Mouse (Mus musculus) liver, postnatal 0 days (tissue): ENCODE measurements around the gene Sipa1l1. TPM values are rescaled to one million over a fixed set of nuclear protein-coding genes. Genes with fewer than 3 reads are reported as not detected.

Source experiments
- ATAC-seq: fragments of 200-750 bp; cut with Nextera tagmentation; 2 replicates; pipeline ENCODE4 v1.8.0; 2017; ENCODE audit warnings: mild to moderate bottlenecking, moderate library complexity
- DNase-seq: peaks from one replicate; pipeline ENCODE4 v3.0.0-alpha.2; 2016
- H3K27ac ChIP-seq: fragments of 300-500 bp; sonication (generic); 2 replicates; pipeline ENCODE4 v1.5.1; 2014; ENCODE audit warnings: antibody characterized with exemption, moderate library complexity, mild to moderate bottlenecking, low read depth
- H3K27me3 ChIP-seq: fragments of 300-500 bp; sonication (generic); 2 replicates; pipeline ENCODE4 v1.6.1; 2014; ENCODE audit warnings: low read length, control low read depth, mixed read lengths; ENCODE audit not compliant: insufficient read depth
- H3K36me3 ChIP-seq: fragments of 300-500 bp; sonication (generic); replicated peaks from 2 replicates; pipeline ENCODE4 v1.6.1; 2014; ENCODE audit warnings: mild to moderate bottlenecking, control low read depth, low read length, moderate library complexity, mixed read lengths; ENCODE audit not compliant: insufficient read depth
- H3K4me1 ChIP-seq: fragments of 300-500 bp; sonication (generic); 2 replicates; pipeline ENCODE4 v1.6.1; 2014; ENCODE audit warnings: antibody characterized with exemption, mild to moderate bottlenecking, control low read depth; ENCODE audit not compliant: insufficient read depth
- H3K4me2 ChIP-seq: fragments of 300-500 bp; sonication (generic); 2 replicates; pipeline ENCODE4 v1.6.1; 2014; ENCODE audit warnings: low read depth, mild to moderate bottlenecking, low read length, moderate library complexity, mixed read lengths
- H3K4me3 ChIP-seq: fragments of 300-500 bp; sonication (generic); 2 replicates; pipeline ENCODE4 v1.5.1; 2014; ENCODE audit warnings: low read depth, low read length
- H3K9ac ChIP-seq: fragments of 300-500 bp; sonication (generic); replicated peaks from 2 replicates; pipeline ENCODE4 v1.6.1; 2014; ENCODE audit warnings: mild to moderate bottlenecking, moderate library complexity
- H3K9me3 ChIP-seq: fragments of 300-500 bp; sonication (generic); 2 replicates; pipeline ENCODE4 v1.6.1; 2016; ENCODE audit warnings: mild to moderate bottlenecking, control low read depth, low read length, mixed read lengths
- CTCF ChIP-seq: sonication (generic); IDR thresholded peaks from 2 replicates; pipeline ENCODE4 v1.5.1; 2016; ENCODE audit warnings: antibody characterized with exemption, low read depth
- EP300 ChIP-seq: IDR thresholded peaks from 2 replicates; pipeline ENCODE4 v1.6.1; 2016; ENCODE audit warnings: antibody characterized with exemption, low read depth, mild to moderate bottlenecking
- WGBS: fragments of 180-500 bp; shearing (Covaris S2); extraction: QIAGEN DNeasy Blood & Tissue Kit; methylation state at CpG from one replicate; pipeline ENCODE4 v1.1.7; 2014; ENCODE audit not compliant: insufficient replicate concordance; 5-methylcytosine and 5-hydroxymethylcytosine counted together
- polyA plus RNA-seq: library from polyadenylated mRNA; unstranded; fragments of >200 nt; fragmentation: Nextera tagmentation; extraction: Ambion mirVana; gene quantifications from 2 replicates; pipeline ENCODE4 v1.2.1, GENCODE M21; 2015

The Sipa1l1 gene
- polyA plus RNA-seq, 1 experiment from 2014 or later = 3.2 TPM

- H3K9ac ChIP-seq = no peak overlapping the region
- no peak overlapping the region for H3K27ac ChIP-seq
- no peaks in the 10 kb centered on the region for H3K27me3 ChIP-seq
- 0 out of 2 replicates have a peak, but pooled peaks cover 8% of the 10 kb centered on the region for H3K36me3 ChIP-seq
- H3K9me3 ChIP-seq = no peaks in the 10 kb centered on the region
- ATAC-seq (no peak), DNase-seq (no peak)
- H3K4me3 ChIP-seq = no peak overlapping the region
- TF ChIP-seq EP300 = no peak
- TF ChIP-seq CTCF = no peak
- H3K4me2 ChIP-seq = no peak overlapping the region
- peaks cover 10% of the 10 kb centered on the region for H3K4me1 ChIP-seq
- 72% methylated on average over 9 of the region's 9 CpGs for WGBS
These were observed 228.6 kb downstream of the Sipa1l1 start for GRCm38 (mm10) chr12:82397751-82398150.

- Histone ChIP-seq H3K27ac (no peak overlapping the region), H3K36me3 (0 out of 2 replicates have a peak, but pooled peaks cover 15% of the 10 kb centered on the region), H3K4me3 (no peak overlapping the region), H3K27me3 (no peaks in the 10 kb centered on the region), H3K9ac (no peak overlapping the region), H3K4me1 (peaks cover 10% of the 10 kb centered on the region), H3K9me3 (no peaks in the 10 kb centered on the region), H3K4me2 (no peak overlapping the region)
- ATAC-seq (no peak), DNase-seq (no peak)
- TF ChIP-seq CTCF (no peak), EP300 (no peak)
- 71% methylated on average over 2 of the region's 2 CpGs for WGBS
These were observed 229.8 kb downstream of the Sipa1l1 start for GRCm38 (mm10) chr12:82398926-82399325.

GRCm38 (mm10) chr12:82399971-82400720 is 231.0 kb downstream of the Sipa1l1 start:
- TF ChIP-seq CTCF (no peak), EP300 (no peak)
- peaks cover 10% of the 10 kb centered on the region for H3K4me1 ChIP-seq
- H3K9ac ChIP-seq = no peak overlapping the region
- no peaks in the 10 kb centered on the region for H3K27me3 ChIP-seq
- WGBS = 89% methylated on average over 6 of the region's 6 CpGs
- no peak overlapping the region for H3K27ac ChIP-seq
- no peaks in the 10 kb centered on the region for H3K9me3 ChIP-seq
- ATAC-seq = no peak
- H3K4me3 ChIP-seq = no peak overlapping the region
- DNase-seq = no peak
- no peak overlapping the region for H3K4me2 ChIP-seq
- H3K36me3 ChIP-seq = 0 out of 2 replicates have a peak, but pooled peaks cover 15% of the 10 kb centered on the region

GRCm38 (mm10) chr12:82400783-82401182 is 231.7 kb downstream of the Sipa1l1 start:
- 74% methylated on average over 7 of the region's 7 CpGs for WGBS
- H3K27ac ChIP-seq = no peak overlapping the region
- no peak for ATAC-seq

GRCm38 (mm10) chr12:82401440-82401839 is 232.3 kb downstream of the Sipa1l1 start:
- 43% methylated on average over 4 of the region's 4 CpGs for WGBS
- ATAC-seq = no peak
- no peak overlapping the region for H3K27ac ChIP-seq

More at GRCm38 (mm10) chr12:82400783-82401182, 231.7 kb downstream of the Sipa1l1 start:
- no peak for DNase-seq
- H3K9me3 ChIP-seq = no peaks in the 10 kb centered on the region
- H3K27me3 ChIP-seq = no peaks in the 10 kb centered on the region
- TF ChIP-seq CTCF = no peak
- TF ChIP-seq EP300 = no peak
- H3K36me3 ChIP-seq = 0 out of 2 replicates have a peak, but pooled peaks cover 15% of the 10 kb centered on the region
- peaks cover 10% of the 10 kb centered on the region for H3K4me1 ChIP-seq
- no peak overlapping the region for H3K4me2 ChIP-seq
- H3K4me3 ChIP-seq = no peak overlapping the region
- H3K9ac ChIP-seq = no peak overlapping the region

GRCm38 (mm10) chr12:82402635-82403034 is 233.5 kb downstream of the Sipa1l1 start:
- Histone ChIP-seq H3K27ac (no peak overlapping the region), H3K4me3 (no peak overlapping the region), H3K4me2 (no peak overlapping the region), H3K4me1 (peaks cover 3% of the 10 kb centered on the region; the same call in 1 of the 2 replicates), H3K27me3 (no peaks in the 10 kb centered on the region), H3K36me3 (0 out of 2 replicates have a peak, but pooled peaks cover 13% of the 10 kb centered on the region), H3K9me3 (no peaks in the 10 kb centered on the region), H3K9ac (no peak overlapping the region)
- WGBS = 84% methylated on average over 9 of the region's 9 CpGs
- no peak for TF ChIP-seq EP300
- TF ChIP-seq CTCF = no peak
- DNase-seq (no peak), ATAC-seq (no peak)

More at GRCm38 (mm10) chr12:82401440-82401839, 232.3 kb downstream of the Sipa1l1 start:
- TF ChIP-seq EP300 (no peak), CTCF (peak; percentile 46)
- Histone ChIP-seq H3K9me3 (no peaks in the 10 kb centered on the region), H3K4me1 (peaks cover 7% of the 10 kb centered on the region), H3K4me2 (no peak overlapping the region), H3K36me3 (0 out of 2 replicates have a peak, but pooled peaks cover 15% of the 10 kb centered on the region), H3K9ac (no peak overlapping the region), H3K27me3 (no peaks in the 10 kb centered on the region), H3K4me3 (no peak overlapping the region)
- DNase-seq = no peak
